Mouse (Mus musculus) lung, embryonic 16.5 days (tissue): ENCODE results near the gene Gm5737. TPM values are rescaled to one million over a fixed set of nuclear protein-coding genes. Genes with fewer than 3 reads are reported as not detected.

Experiments
- ATAC-seq: fragments of 200-750 bp; cut with Nextera tagmentation; 2 replicates; pipeline ENCODE4 v1.8.0; 2017; ENCODE audit warnings: low read depth, mild to moderate bottlenecking, moderate library complexity
- H3K27ac ChIP-seq: fragments of 300-500 bp; sonication (generic); 2 replicates; pipeline ENCODE4 v1.5.1; 2014; ENCODE audit warnings: mild to moderate bottlenecking, control low read depth, low read length
- H3K27me3 ChIP-seq: fragments of 300-500 bp; sonication (generic); 2 replicates; pipeline ENCODE4 v1.6.1; 2014; ENCODE audit warnings: low read depth, low read length, mixed read lengths; ENCODE audit not compliant: control insufficient read depth, insufficient read depth
- H3K36me3 ChIP-seq: fragments of 300-500 bp; sonication (generic); 2 replicates; pipeline ENCODE4 v1.6.1; 2014; ENCODE audit warnings: low read length; ENCODE audit not compliant: control insufficient read depth, insufficient read depth
- H3K4me1 ChIP-seq: fragments of 300-500 bp; sonication (generic); replicated peaks from 2 replicates; pipeline ENCODE4 v1.6.1; 2014; ENCODE audit warnings: low read length, mixed read lengths; ENCODE audit not compliant: control insufficient read depth, insufficient read depth
- H3K4me2 ChIP-seq: fragments of 300-500 bp; sonication (generic); 2 replicates; pipeline ENCODE4 v1.6.1; 2014; ENCODE audit warnings: low read depth, low read length, control low read depth
- H3K4me3 ChIP-seq: fragments of 300-500 bp; sonication (generic); 2 replicates; pipeline ENCODE4 v1.5.1; 2014; ENCODE audit warnings: mild to moderate bottlenecking, low read length, control low read depth
- H3K9ac ChIP-seq: fragments of 300-500 bp; sonication (generic); 2 replicates; pipeline ENCODE4 v1.6.1; 2014; ENCODE audit warnings: low read length, control low read depth
- H3K9me3 ChIP-seq: fragments of 300-500 bp; sonication (generic); 2 replicates; pipeline ENCODE4 v1.6.1; 2016; ENCODE audit warnings: low read length; ENCODE audit not compliant: control insufficient read depth
- WGBS: fragments of 180-500 bp; shearing (Covaris S2); extraction: QIAGEN DNeasy Blood & Tissue Kit; methylation state at CpG from one replicate; pipeline ENCODE4 v1.1.7; 2014; 5-methylcytosine and 5-hydroxymethylcytosine counted together
- polyA plus RNA-seq: library from polyadenylated mRNA; unstranded; fragments of >200 nt; fragmentation: Nextera tagmentation; extraction: Ambion mirVana; gene quantifications from 2 replicates; pipeline ENCODE4 v1.2.1, GENCODE M21; 2015

Gm5737 gene
- polyA plus RNA-seq, 1 experiment from 2014 or later: not detected

- Histone ChIP-seq H3K27me3 (no peaks in the 10 kb centered on the region), H3K36me3 (peaks cover 17% of the 10 kb centered on the region), H3K9me3 (no peaks in the 10 kb centered on the region), H3K4me1 (peaks cover 6% of the 10 kb centered on the region; the same call in 1 of the 2 replicates), H3K4me2 (no peak overlapping the region), H3K4me3 (no peak overlapping the region), H3K9ac (no peak overlapping the region), H3K27ac (no peak overlapping the region)
- WGBS: 87% methylated on average over 3 of the region's 3 CpGs
- ATAC-seq: no peak
Observed at GRCm38 (mm10) chr7:120879972-120880371, 67.8 kb downstream of the Gm5737 start.

GRCm38 (mm10) chr7:120880770-120881169 is 68.6 kb downstream of the Gm5737 start:
- Histone ChIP-seq H3K27me3 (no peaks in the 10 kb centered on the region), H3K4me1 (peaks cover 4% of the 10 kb centered on the region; the same call in 1 of the 2 replicates), H3K9ac (no peak overlapping the region), H3K9me3 (no peaks in the 10 kb centered on the region), H3K27ac (no peak overlapping the region), H3K4me2 (no peak overlapping the region), H3K36me3 (peaks cover 21% of the 10 kb centered on the region), H3K4me3 (no peak overlapping the region)
- WGBS: 94% methylated on average over 4 of the region's 4 CpGs
- no peak for ATAC-seq

Other genes with a start within 250 kb of the Gm5737 start
- 173 and 181 TPM in 2 replicates for gene Uqcrc2, start 177.2 kb upstream of the Gm5737 start, polyA plus RNA-seq
- gene Pdzd9, start 142.0 kb upstream of the Gm5737 start, polyA plus RNA-seq: 0.20 and 0.28 TPM in 2 replicates
- gene Mosmo, start 134.7 kb upstream of the Gm5737 start, polyA plus RNA-seq: 9.8 and 11.7 TPM in 2 replicates
- gene Vwa3a, start 73.0 kb upstream of the Gm5737 start, polyA plus RNA-seq: 2.3 and 2.9 TPM in 2 replicates
- 48.5 and 54.6 TPM in 2 replicates for gene Eef2k, start 30.5 kb downstream of the Gm5737 start, polyA plus RNA-seq
- 27.7 and 28.3 TPM in 2 replicates for gene Polr3e, start 105.4 kb downstream of the Gm5737 start, polyA plus RNA-seq
- 8.5 and 9.2 TPM in 2 replicates for gene Cdr2, start 169.9 kb downstream of the Gm5737 start, polyA plus RNA-seq
- 0.23 TPM in 1 of 2 replicates, not detected in the other for gene Mfsd13b, start 170.1 kb downstream of the Gm5737 start, polyA plus RNA-seq
- 116 and 117 TPM in 2 replicates for gene Mettl9, start 222.1 kb downstream of the Gm5737 start, polyA plus RNA-seq